Mouse (Mus musculus) C2C12 (cell line): ENCODE data around the gene Vmn2r21. TPM values are rescaled to one million over a fixed set of nuclear protein-coding genes. Genes with fewer than 3 reads are reported as not detected.
"Not testable (repeated sequence)": the region's sequence is repeated elsewhere in the genome, so short reads cannot be mapped to it uniquely, and the experiment has no call there.

ENCODE experiments used
- H3K27me3 ChIP-seq: one replicate; pipeline ENCODE4 v1.6.1; 2011; ENCODE audit not compliant: control insufficient read depth, insufficient read depth, insufficient read length
- H3K36me3 ChIP-seq: one replicate; pipeline ENCODE4 v1.6.1; 2011; ENCODE audit not compliant: control insufficient read depth, insufficient read depth
- H3K4me3 ChIP-seq: one replicate; pipeline ENCODE4 v1.5.1; 2011; ENCODE audit warnings: mild to moderate bottlenecking, control low read depth; ENCODE audit not compliant: poor library complexity, insufficient read depth, severe bottlenecking
- H3K79me2 ChIP-seq: one replicate; pipeline ENCODE4 v1.6.1; 2011; ENCODE audit not compliant: control insufficient read depth, insufficient read depth
- H3K79me3 ChIP-seq: one replicate; pipeline ENCODE4 v1.6.1; 2011; ENCODE audit warnings: low read depth, control low read depth
- H3ac ChIP-seq: one replicate; pipeline ENCODE3; 2011; ENCODE audit warnings: low read depth; ENCODE audit not compliant: control insufficient read depth, insufficient read length
- long read RNA-seq, 2 experiments: library from polyadenylated mRNA; unstranded; transcript quantifications; one replicate each; pipeline ENCODE4 v2.0.0; 2019 to 2020
- polyA plus RNA-seq: library from polyadenylated mRNA; unstranded; fragments of >200 nt; fragmentation: generic; extraction: Trizol; gene quantifications from one replicate; pipeline ENCODE4 v1.2.1, GENCODE M21; 2012; ENCODE audit warnings: missing spikeins

Vmn2r21 gene
- polyA plus RNA-seq = not detected
- long read RNA-seq, experiment 1 = 0 reads
- long read RNA-seq, experiment 2 = 0 reads

- H3K4me3 ChIP-seq, H3K79me2 ChIP-seq, H3ac ChIP-seq, H3K79me3 ChIP-seq, H3K36me3 ChIP-seq, H3K27me3 ChIP-seq: not testable (repeated sequence)
Observed at GRCm38 (mm10) chr6:123533306-123533705, at the start of gene Vmn2r21. Gene Vmn2r21, minus strand, starts transcription at chr6:123533406.

- H3ac ChIP-seq, H3K79me2 ChIP-seq, H3K79me3 ChIP-seq, H3K27me3 ChIP-seq, H3K36me3 ChIP-seq, H3K4me3 ChIP-seq: not testable (repeated sequence)
Observed at GRCm38 (mm10) chr6:123574698-123575097, 41.5 kb upstream of the Vmn2r21 start.

GRCm38 (mm10) chr6:123539755-123540154 is 6.5 kb upstream of the Vmn2r21 start:
- H3K79me2 ChIP-seq, H3K4me3 ChIP-seq, H3K27me3 ChIP-seq, H3K79me3 ChIP-seq, H3ac ChIP-seq, H3K36me3 ChIP-seq: not testable (repeated sequence)

- H3ac ChIP-seq, H3K4me3 ChIP-seq, H3K27me3 ChIP-seq, H3K36me3 ChIP-seq, H3K79me2 ChIP-seq, H3K79me3 ChIP-seq: not testable (repeated sequence)
Observed at GRCm38 (mm10) chr6:123522263-123523011, 10.8 kb downstream of the Vmn2r21 start.

GRCm38 (mm10) chr6:123473045-123473444 is 60.2 kb downstream of the Vmn2r21 start:
- not testable (repeated sequence) for H3K27me3 ChIP-seq, H3K4me3 ChIP-seq, H3ac ChIP-seq, H3K36me3 ChIP-seq, H3K79me3 ChIP-seq, H3K79me2 ChIP-seq

- not testable (repeated sequence) for H3K79me2 ChIP-seq, H3K79me3 ChIP-seq, H3ac ChIP-seq, H3K4me3 ChIP-seq, H3K27me3 ChIP-seq, H3K36me3 ChIP-seq
Observed at GRCm38 (mm10) chr6:123472458-123472987, 60.7 kb downstream of the Vmn2r21 start.

GRCm38 (mm10) chr6:123468651-123469050 is 64.6 kb downstream of the Vmn2r21 start:
- H3K79me2 ChIP-seq, H3K27me3 ChIP-seq, H3K36me3 ChIP-seq, H3ac ChIP-seq, H3K4me3 ChIP-seq, H3K79me3 ChIP-seq: not testable (repeated sequence)

Other genes with a start within 250 kb of the Vmn2r21 start
- gene Clec4e, start 243.5 kb downstream of the Vmn2r21 start, polyA plus RNA-seq = not detected
- not detected for gene Vmn2r19, start 225.1 kb downstream of the Vmn2r21 start, polyA plus RNA-seq
- gene Vmn2r20, start 115.3 kb downstream of the Vmn2r21 start, polyA plus RNA-seq = not detected
- gene Vmn2r22, start 117.3 kb upstream of the Vmn2r21 start, polyA plus RNA-seq = not detected
- not detected for gene Vmn2r23, start 169.3 kb upstream of the Vmn2r21 start, polyA plus RNA-seq
- under 0.01 TPM for gene Vmn2r24, start 245.5 kb upstream of the Vmn2r21 start, polyA plus RNA-seq